Mouse (Mus musculus) kidney, postnatal 0 days (tissue): ENCODE data around the gene Ywhae. TPM values are rescaled to one million over a fixed set of nuclear protein-coding genes. Genes with fewer than 3 reads are reported as not detected.

Experiments
- ATAC-seq: fragments of 200-750 bp; cut with Nextera tagmentation; replicated peaks from 2 replicates; pipeline ENCODE4 v1.8.0; 2017; ENCODE audit warnings: low read depth, moderate number of reproducible peaks, moderate TSS enrichment, moderate library complexity; ENCODE audit not compliant: low FRiP score
- DNase-seq: peaks from one replicate; pipeline ENCODE4 v3.0.0-alpha.2; 2016; ENCODE audit warnings: low spot score
- H3K27ac ChIP-seq: fragments of 300-500 bp; sonication (generic); 2 replicates; pipeline ENCODE4 v1.5.1; 2014; ENCODE audit warnings: mild to moderate bottlenecking
- H3K27me3 ChIP-seq: fragments of 300-500 bp; sonication (generic); 2 replicates; pipeline ENCODE4 v1.6.1; 2014; ENCODE audit warnings: low read length, mixed read lengths; ENCODE audit not compliant: insufficient read depth
- H3K36me3 ChIP-seq: fragments of 300-500 bp; sonication (generic); 2 replicates; pipeline ENCODE4 v1.6.1; 2014; ENCODE audit warnings: low read length, mixed read lengths; ENCODE audit not compliant: insufficient read depth
- H3K4me1 ChIP-seq: fragments of 300-500 bp; sonication (generic); replicated peaks from 2 replicates; pipeline ENCODE4 v1.6.1; 2014; ENCODE audit warnings: antibody characterized with exemption, low read length, mixed read lengths; ENCODE audit not compliant: insufficient read depth
- H3K4me2 ChIP-seq: fragments of 300-500 bp; sonication (generic); 2 replicates; pipeline ENCODE4 v1.6.1; 2014; ENCODE audit warnings: mild to moderate bottlenecking, low read length, moderate library complexity, mixed read lengths
- H3K4me3 ChIP-seq: fragments of 300-500 bp; sonication (generic); replicated peaks from 2 replicates; pipeline ENCODE4 v1.5.1; 2014; ENCODE audit warnings: low read depth, low read length
- H3K9ac ChIP-seq: fragments of 300-500 bp; sonication (generic); 2 replicates; pipeline ENCODE4 v1.6.1; 2014; ENCODE audit warnings: low read depth, low read length
- H3K9me3 ChIP-seq: fragments of 300-500 bp; sonication (generic); replicated peaks from 2 replicates; pipeline ENCODE4 v1.6.1; 2016; ENCODE audit warnings: low read length, inconsistent platforms, mixed read lengths
- CTCF ChIP-seq: IDR thresholded peaks from 2 replicates; pipeline ENCODE4 v1.5.1; 2016; ENCODE audit warnings: antibody characterized with exemption, low read depth, mild to moderate bottlenecking, moderate library complexity
- WGBS: fragments of 180-500 bp; shearing (Covaris S2); extraction: QIAGEN DNeasy Blood & Tissue Kit; methylation state at CpG from one replicate; pipeline ENCODE4 v1.1.7; 2014; 5-methylcytosine and 5-hydroxymethylcytosine counted together
- polyA plus RNA-seq: library from polyadenylated mRNA; unstranded; fragments of >200 nt; fragmentation: Nextera tagmentation; extraction: Ambion mirVana; gene quantifications from 2 replicates; pipeline ENCODE4 v1.2.1, GENCODE M21; 2015

The Ywhae gene
- polyA plus RNA-seq, 1 experiment from 2014 or later, result 707 TPM

- no peaks in the 10 kb centered on the region for H3K9me3 ChIP-seq
- no peak overlapping the region for H3K27ac ChIP-seq
- WGBS, result 89% methylated on average over 3 of the region's 3 CpGs
- no peak overlapping the region for H3K9ac ChIP-seq
- ATAC-seq (no peak), DNase-seq (no peak)
- H3K36me3 ChIP-seq, result no peaks in the 10 kb centered on the region
- TF ChIP-seq CTCF, result no peak
- no peaks in the 10 kb centered on the region for H3K4me1 ChIP-seq
- H3K4me2 ChIP-seq, result no peak overlapping the region
- H3K4me3 ChIP-seq, result no peak overlapping the region
- no peaks in the 10 kb centered on the region for H3K27me3 ChIP-seq
Measured at GRCm38 (mm10) chr11:75810526-75810925, 77.9 kb downstream of the Ywhae start.

GRCm38 (mm10) chr11:75811900-75812299 is 79.2 kb downstream of the Ywhae start:
- Histone ChIP-seq H3K9me3 (no peaks in the 10 kb centered on the region), H3K4me3 (no peak overlapping the region), H3K4me2 (no peak overlapping the region), H3K4me1 (no peaks in the 10 kb centered on the region), H3K36me3 (no peaks in the 10 kb centered on the region), H3K9ac (no peak overlapping the region), H3K27me3 (no peaks in the 10 kb centered on the region), H3K27ac (peak overlapping the region; percentile 34; the same call in 1 of the 2 replicates)
- DNase-seq (peak; percentile 87), ATAC-seq (no peak)
- TF ChIP-seq CTCF, result no peak
- WGBS, result 34% methylated on average over 3 of the region's 3 CpGs

- DNase-seq, result peak; percentile 55
- H3K27ac ChIP-seq, result 0 out of 2 replicates have a peak overlapping the region, but pooled peaks have one; percentile 34
- no peak for ATAC-seq
Measured at GRCm38 (mm10) chr11:75813085-75813484, 80.4 kb downstream of the Ywhae start.

More at GRCm38 (mm10) chr11:75813085-75813484, 80.4 kb downstream of the Ywhae start:
- Histone ChIP-seq H3K9me3 (no peaks in the 10 kb centered on the region), H3K27me3 (no peaks in the 10 kb centered on the region), H3K36me3 (no peaks in the 10 kb centered on the region), H3K4me1 (no peaks in the 10 kb centered on the region), H3K4me2 (no peak overlapping the region), H3K4me3 (no peak overlapping the region), H3K9ac (no peak overlapping the region)
- no peak for TF ChIP-seq CTCF
- 30% methylated on average over 10 of the region's 10 CpGs for whole genome bisulfite sequencing

Other genes with a start within 250 kb of the Ywhae start
- 36.3 and 36.6 TPM in 2 replicates for gene Prpf8, start 246.1 kb upstream of the Ywhae start, polyA plus RNA-seq
- gene Rilp, start 222.8 kb upstream of the Ywhae start, polyA plus RNA-seq, result 4.2 and 4.5 TPM in 2 replicates
- gene Scarf1, start 219.3 kb upstream of the Ywhae start, polyA plus RNA-seq, result 13.6 and 14.4 TPM in 2 replicates
- gene Slc43a2, start 201.2 kb upstream of the Ywhae start, polyA plus RNA-seq, result 16.6 and 19.1 TPM in 2 replicates
- 68.9 and 69.8 TPM in 2 replicates for gene Pitpna, start 144.8 kb upstream of the Ywhae start, polyA plus RNA-seq
- 35.9 and 38.6 TPM in 2 replicates for gene Inpp5k, start 101.9 kb upstream of the Ywhae start, polyA plus RNA-seq
- 55.3 and 60.8 TPM in 2 replicates for gene Myo1c, start 82.4 kb upstream of the Ywhae start, polyA plus RNA-seq
- 106 and 112 TPM in 2 replicates for gene Crk, start 53.6 kb upstream of the Ywhae start, polyA plus RNA-seq
- gene Doc2b, start 63.2 kb downstream of the Ywhae start, polyA plus RNA-seq, result 0.41 and 0.51 TPM in 2 replicates
- 14.5 and 15.4 TPM in 2 replicates for gene Rph3al, start 205.6 kb downstream of the Ywhae start, polyA plus RNA-seq